Mouse (Mus musculus) brain, embryonic 18.5 days (tissue): ENCODE measurements at regions not wholly inside any gene's neighbourhood (a gene's known extent, or its start where the extent isn't known, plus 50 kb on each side); places are given as distances from the start of the nearest gene placed in this dataset.

Experiments used
- DNase-seq: peaks from one replicate; pipeline ENCODE4 v3.0.0-alpha.2; 2012; ENCODE audit warnings: low read depth, low spot score

DNA sequence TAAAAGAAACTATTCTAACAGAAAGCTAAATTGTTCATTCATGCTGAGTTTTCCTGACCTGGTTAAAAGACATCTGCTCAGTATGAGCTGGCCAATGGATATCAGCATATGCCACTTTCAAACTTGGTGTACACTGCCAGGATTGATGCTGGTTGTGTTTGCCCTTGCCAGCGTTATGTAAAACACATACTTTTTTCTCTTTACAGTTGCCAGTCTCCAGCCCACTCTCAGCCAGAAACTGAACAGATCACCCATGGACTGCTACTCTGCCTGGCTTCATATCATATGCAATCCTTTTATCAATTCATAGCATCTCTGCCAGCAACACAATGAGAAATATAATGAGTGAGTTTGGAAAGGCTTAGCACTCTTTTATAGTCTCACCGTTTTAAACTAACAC is 940.7 kb upstream of the Epha6 start:
- peak; percentile 64 for DNase-seq

DNA sequence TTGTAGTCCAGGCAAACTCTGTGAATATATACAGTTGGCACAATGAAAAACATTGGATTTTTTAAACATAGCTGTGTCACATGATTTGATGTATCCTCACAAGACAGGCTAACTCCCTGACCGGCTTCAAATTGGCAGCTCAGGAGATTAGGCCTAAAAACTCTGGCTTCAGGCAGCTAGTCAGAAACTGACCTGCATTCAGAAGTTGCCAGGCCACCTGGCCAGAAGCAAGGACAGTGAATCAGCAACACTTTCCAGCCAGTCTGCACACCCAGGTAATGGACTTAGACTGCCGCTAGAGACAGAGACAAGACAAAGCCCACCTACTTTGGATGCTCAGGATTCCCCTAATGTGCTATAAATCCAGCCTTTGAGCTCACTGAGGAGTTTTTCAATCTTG is 929.4 kb upstream of the Epha6 start:
- no peak for DNase-seq
